Mouse (Mus musculus): ENCODE results near the gene Commd1. TPM values are rescaled to one million over a fixed set of nuclear protein-coding genes. Genes with fewer than 3 reads are reported as not detected.

Gene Commd1
- total RNA-seq, 1 experiment from 2014 or later, result 102 TPM

- no peak for DNase-seq
Observed at GRCm38 (mm10) chr11:22891242-22891641, 90.9 kb downstream of the Commd1 start.

GRCm38 (mm10) chr11:22889224-22889623, 93.0 kb downstream of the Commd1 start:
- DNase-seq, result no peak

GRCm38 (mm10) chr11:22886991-22887390, 95.2 kb downstream of the Commd1 start:
- DNase-seq, result no peak

DNA sequence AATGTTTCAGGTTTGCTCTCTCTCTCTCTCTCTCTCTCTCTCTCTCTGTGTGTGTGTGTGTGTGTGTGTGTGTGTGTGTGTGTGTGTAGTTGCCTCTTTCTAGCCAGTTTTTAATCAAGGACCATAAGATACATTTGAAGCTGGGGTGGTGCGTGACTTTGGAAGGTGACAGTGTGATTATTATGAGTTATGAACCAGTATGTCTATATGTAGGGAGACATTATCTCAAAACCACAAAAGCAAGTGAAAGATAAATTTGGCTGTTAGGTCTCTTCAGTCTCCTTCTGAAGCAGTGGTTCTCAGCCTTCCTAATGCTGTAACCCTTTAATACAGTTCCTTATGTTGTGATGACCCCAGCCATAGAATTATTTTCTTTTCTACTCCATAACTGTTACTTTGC, 96.8 kb downstream of the Commd1 start:
- no peak for DNase-seq

DNA sequence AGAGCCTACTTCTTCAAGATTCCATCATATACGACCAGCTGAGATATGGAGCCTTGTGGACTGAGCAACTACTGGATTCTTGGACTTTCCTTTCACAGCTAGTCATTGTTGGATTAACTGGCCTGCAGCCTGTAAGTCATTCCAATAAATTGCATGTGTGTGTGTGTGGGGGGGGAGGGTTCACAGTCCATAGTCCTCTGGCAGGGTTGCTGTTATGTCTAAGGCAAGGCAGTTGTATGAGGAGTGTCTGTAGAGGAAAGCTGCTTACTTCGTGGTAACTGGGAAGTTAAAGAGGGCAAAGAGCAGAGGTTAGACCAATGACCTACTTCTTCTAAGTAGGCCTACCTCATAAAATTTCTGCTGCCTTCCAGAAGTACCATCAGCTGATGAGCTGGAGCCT, 98.5 kb downstream of the Commd1 start:
- DNase-seq, result no peak

DNA sequence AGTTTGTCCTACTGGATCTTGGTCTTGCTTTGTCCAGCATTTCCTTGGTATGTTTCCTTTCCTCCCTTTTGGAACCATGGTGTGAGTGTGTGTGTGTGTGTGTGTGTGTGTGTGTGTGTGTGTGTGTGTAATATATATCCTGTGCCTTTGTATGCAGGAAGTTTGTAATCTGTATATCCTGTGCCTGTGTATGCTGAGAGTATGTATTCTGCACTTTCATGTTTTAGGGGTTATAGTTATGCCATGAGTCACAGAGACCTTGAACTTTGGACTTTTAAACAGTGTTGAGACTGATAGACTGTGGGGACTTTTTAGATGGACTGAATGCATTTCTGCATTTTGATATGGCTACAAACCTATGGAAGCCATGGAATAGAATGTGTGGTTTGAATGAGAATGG, 99.3 kb downstream of the Commd1 start:
- no peak for DNase-seq

- no peak for DNase-seq
Observed at GRCm38 (mm10) chr11:22880383-22881172, 101.6 kb downstream of the Commd1 start.

DNA sequence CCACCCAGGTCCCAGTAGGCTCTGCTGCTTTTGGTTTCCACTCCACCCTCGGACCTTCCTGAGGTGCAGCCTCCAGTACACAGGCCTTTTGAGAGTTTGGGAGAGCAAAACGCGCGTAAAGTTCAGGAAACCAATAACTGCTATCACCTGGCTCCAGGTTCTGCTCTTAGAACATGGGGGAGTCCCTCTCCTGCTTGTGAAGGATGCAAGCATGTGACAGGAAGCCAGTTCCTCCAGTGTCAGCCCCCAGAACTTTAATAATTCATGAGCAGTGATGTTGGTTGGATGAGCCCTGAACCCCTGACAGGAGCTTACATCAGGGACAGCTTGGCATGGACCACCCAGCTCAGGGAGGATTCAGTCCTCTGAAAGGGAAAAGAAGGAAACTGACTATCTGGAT, 102.5 kb downstream of the Commd1 start:
- DNase-seq, result no peak

- no peak for DNase-seq
Observed at GRCm38 (mm10) chr11:22876680-22877330, 105.4 kb downstream of the Commd1 start.

DNA sequence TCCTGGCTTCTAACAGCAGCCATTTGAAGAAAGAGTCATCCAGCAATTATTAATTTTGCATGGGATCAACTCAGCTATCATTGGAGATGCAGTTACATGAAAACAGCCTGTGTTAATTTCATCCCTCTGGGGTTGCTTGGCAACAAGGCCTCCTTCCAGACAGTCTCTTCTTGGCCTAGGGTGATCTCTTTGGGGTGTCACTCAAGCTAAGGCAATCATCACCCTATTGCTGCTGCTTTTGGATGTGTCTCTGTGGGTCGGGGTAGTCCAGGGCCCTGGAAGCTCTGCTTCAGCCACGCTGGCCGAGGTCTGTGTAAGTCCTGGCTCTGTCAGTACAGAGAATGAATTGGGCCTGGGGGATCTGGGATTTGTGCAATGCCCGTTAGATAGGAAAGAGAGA, 106.9 kb downstream of the Commd1 start:
- no peak for DNase-seq

- DNase-seq, result no peak
Observed at GRCm38 (mm10) chr11:22874747-22875146, 107.4 kb downstream of the Commd1 start.

- no peak for DNase-seq
Observed at GRCm38 (mm10) chr11:22873383-22873782, 108.8 kb downstream of the Commd1 start.

DNA sequence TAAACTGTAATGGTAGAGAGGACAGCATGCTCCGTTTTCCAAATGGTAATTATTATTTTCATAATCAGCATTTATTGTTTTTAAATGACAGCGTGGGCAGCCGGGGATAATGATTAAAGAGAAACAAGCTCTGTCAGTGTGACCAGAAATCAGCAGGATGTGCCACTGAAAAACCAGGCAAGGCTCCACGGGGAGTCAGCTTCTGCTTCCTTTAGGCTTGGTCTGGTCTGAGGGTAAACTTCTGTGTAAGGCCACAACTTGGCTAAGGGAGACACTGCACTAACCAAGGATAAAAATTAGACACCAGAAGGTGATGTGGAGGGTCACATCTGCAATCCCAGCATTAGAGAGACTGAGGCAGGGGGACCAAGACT, 109.9 kb downstream of the Commd1 start:
- no peak for DNase-seq

DNA sequence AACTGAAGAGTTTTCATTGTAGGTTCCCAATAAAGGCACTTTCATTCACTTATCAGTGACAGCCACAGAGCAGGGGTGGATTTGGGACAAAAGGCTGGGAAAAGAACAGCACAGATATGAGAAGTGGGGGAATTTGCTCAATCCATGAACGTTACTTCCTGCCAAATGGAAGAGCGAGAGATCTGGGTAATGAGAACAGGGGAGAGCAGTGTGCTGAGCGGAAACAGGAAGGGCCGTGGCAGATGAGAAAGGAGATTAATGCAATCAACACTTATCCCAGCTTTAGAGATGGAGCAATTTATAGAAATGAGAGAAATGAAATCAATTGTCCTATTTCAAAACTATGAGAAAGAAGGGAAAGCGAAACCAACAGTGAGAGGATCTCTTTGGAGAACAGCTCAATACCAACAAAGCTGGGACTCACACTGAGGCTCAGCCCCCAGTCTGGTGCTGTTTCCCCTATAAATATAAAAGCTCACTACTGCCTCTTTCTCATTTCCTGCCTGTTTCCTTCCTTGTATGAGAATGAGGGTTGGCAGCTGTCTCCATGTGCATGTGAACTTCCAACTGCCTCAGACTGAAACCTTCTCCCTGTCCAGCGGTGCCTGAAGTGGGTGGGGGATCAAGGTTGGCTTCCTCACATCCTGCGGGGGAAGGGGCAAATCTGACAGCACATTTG, 110.4 kb downstream of the Commd1 start:
- no peak for DNase-seq

GRCm38 (mm10) chr11:22868582-22868981, 113.6 kb downstream of the Commd1 start:
- DNase-seq, result no peak

- DNase-seq, result no peak
Observed at GRCm38 (mm10) chr11:22867691-22868090, 114.5 kb downstream of the Commd1 start.

DNA sequence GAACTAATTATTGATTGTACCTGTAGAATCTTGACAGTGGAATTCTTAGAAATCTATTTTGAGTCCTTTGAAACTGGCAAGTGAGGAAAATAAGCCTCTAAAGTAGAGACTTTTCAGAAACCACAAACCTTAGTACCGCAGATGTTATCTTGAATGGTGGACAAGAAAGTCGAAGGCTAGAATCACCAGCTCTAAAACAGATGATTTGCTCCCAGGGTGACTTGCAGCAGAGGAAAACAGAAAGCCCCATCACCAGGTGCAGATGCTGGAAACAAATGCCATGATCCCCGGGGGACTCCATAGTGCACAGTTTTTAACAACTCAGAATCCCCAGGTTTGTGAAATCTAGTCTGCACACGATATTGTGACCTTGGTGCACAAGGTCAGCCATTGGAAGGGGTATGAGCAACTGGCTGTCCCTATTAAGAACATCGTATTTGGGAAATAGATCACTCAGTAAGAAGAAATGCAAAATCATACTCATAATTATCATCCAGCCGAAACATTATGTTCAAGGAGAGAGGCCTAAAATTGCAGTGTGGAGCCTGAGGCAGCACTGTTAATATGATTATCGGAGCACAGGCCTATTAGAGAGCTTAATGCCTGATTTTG, 116.4 kb downstream of the Commd1 start:
- no peak for DNase-seq

GRCm38 (mm10) chr11:22864305-22865060, 117.7 kb downstream of the Commd1 start:
- no peak for DNase-seq

DNA sequence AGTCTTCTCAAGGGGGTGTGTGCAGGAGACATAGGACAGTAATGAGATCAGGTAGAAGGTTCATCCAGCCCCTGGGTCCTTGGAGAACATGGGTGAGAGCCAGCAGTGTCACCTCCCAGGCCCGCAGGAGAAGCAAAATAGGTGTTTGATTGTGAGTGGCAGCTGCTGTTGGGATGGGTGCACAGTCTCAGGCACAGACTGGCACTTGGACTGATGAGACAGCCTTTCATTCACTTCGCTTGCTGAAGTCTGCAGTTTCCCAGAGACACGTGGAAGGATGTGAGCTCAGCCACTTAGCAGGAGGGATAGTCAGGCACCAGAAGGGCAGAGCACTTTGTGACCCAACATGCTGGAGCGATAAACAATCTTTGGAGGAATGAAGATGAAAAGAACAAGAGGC, 118.6 kb downstream of the Commd1 start:
- DNase-seq, result no peak

DNA sequence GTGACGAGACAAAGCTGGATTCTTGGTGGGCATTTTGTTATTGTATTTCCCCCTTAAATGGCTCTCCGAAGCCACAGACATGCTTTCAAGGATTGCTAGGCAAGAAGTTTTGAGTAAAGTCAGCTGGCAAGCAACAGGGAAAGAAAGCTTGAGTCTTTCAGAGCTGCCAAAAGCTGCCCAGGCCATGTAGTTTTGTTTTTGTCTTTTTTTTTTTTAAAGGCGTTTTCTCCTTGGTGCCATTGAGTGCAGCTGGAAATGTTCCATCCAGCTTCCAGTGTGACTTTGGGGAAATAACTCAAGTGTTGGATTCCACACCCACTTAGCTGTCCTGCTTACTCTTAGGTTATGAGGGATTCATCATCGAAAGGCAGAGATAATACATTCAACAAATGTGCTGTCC, 120.9 kb downstream of the Commd1 start:
- DNase-seq, result no peak

- DNase-seq, result peak; percentile 70
Observed at GRCm38 (mm10) chr11:22860335-22861227, 121.6 kb downstream of the Commd1 start, which contains the start of gene B3gnt2. B3gnt2 (minus strand) TSS chr11:22860961.

All from adrenal gland, postnatal 14 days (tissue).